Mouse (Mus musculus) hindlimb bud, embryonic 11.5 days (tissue): ENCODE results near the gene Mrnip.
"Not testable (repeated sequence)": the region's sequence is repeated elsewhere in the genome, so short reads cannot be mapped to it uniquely, and the experiment has no call there.

ENCODE experiments used
- DNase-seq: peaks from one replicate; pipeline ENCODE4 v3.0.0-alpha.2; 2012; ENCODE audit warnings: low read depth, low spot score; ENCODE audit errors: extremely low spot score

The Mrnip gene

GRCm38 (mm10) chr11:50174111-50174729, at the start of gene Mrnip:
Mrnip (plus strand) TSS chr11:50174444.
- DNase-seq: not testable (repeated sequence)

- DNase-seq: no peak
Observed at GRCm38 (mm10) chr11:50127781-50128180, 46.5 kb upstream of the Mrnip start.

GRCm38 (mm10) chr11:50130811-50131766, 43.2 kb upstream of the Mrnip start, which contains the start of gene Tbc1d9b:
Tbc1d9b (plus strand) TSS chr11:50131396.
- peak; percentile 49 for DNase-seq

GRCm38 (mm10) chr11:50131801-50132201, 42.4 kb upstream of the Mrnip start:
- DNase-seq: no peak

- no peak for DNase-seq
Observed at GRCm38 (mm10) chr11:50132265-50132664, 42.0 kb upstream of the Mrnip start.

GRCm38 (mm10) chr11:50134136-50134859, 39.9 kb upstream of the Mrnip start:
- no peak for DNase-seq

DNA sequence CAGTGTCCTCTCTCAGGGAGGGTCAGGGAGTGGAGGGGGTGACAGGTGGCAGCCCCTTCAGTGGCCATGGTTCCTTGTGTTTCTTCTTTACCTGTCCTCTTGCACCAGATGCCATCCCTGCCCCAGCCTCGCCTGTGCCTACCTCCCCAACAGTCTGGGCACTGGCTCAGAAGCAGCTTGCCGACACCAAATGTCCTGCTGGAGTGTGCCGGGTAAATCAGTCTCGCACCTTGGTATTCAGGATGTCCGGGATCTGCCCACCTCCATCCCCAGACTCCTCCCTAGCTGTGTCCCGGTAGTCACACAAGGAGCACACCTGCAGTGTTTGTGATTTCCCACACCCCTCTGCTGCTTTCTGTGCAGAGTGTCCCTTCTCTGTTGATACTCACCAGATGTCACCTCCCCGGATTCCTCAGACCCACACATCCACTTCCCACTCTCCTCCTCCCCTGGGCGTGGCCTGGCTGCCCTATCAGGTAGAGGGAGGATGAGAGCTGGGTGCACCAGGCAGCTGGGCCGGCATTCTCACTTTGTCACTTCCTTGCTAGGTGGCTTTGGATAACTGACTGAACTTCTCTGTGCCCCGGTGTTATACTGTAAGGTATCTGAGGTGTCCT, 35.9 kb upstream of the Mrnip start:
- no peak for DNase-seq

GRCm38 (mm10) chr11:50139571-50139970, 34.7 kb upstream of the Mrnip start:
- DNase-seq: no peak

GRCm38 (mm10) chr11:50145529-50145928, 28.7 kb upstream of the Mrnip start:
- no peak for DNase-seq

DNA sequence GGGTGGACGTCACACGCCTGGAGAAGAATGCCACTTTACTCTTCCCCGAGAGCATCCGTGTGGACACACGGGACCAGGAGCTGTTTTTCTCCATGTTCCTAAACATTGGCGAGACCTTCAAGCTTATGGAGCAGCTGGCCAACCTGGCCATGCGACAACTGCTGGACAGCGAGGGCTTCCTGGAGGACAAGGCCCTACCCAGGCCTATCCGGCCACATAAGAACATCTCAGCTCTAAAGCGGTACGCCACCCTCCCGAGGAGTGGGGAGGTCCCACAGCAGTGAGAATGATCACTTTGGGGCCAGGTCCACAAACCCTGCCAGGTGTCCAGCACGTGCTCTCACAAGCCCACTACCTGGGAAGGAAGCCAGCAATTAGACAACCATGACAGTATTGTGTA, 28.1 kb upstream of the Mrnip start:
- no peak for DNase-seq

- DNase-seq: no peak
Observed at GRCm38 (mm10) chr11:50147267-50147957, 26.8 kb upstream of the Mrnip start.

- no peak for DNase-seq
Observed at GRCm38 (mm10) chr11:50147958-50148476, 26.2 kb upstream of the Mrnip start.

- no peak for DNase-seq
Observed at GRCm38 (mm10) chr11:50149200-50149599, 25.0 kb upstream of the Mrnip start.

DNA sequence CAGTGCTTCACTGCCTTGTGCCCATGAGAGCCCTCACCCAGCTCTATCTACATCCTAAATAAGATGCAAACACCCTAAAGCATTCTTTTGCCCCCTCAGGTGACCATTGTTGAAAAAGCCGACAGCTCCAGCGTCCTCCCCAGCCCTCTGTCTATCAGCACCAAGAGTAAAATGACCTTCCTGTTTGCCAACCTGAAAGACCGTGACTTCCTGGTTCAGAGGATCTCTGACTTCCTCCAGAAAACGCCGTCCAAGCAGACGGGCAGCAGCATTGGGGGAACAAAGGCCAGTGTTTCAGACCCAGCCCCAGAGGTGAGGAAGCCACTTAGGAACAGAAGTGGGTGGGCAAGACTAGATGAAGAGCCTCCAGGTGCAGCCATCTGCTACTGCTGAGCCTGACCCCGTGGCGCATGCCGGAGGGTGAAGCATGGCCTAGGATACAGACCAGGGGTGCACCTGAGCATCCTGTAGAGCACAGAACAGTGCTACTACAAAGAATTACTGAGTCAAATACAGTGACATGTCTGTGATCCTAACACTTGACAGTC, 24.6 kb upstream of the Mrnip start:
- DNase-seq: no peak

DNA sequence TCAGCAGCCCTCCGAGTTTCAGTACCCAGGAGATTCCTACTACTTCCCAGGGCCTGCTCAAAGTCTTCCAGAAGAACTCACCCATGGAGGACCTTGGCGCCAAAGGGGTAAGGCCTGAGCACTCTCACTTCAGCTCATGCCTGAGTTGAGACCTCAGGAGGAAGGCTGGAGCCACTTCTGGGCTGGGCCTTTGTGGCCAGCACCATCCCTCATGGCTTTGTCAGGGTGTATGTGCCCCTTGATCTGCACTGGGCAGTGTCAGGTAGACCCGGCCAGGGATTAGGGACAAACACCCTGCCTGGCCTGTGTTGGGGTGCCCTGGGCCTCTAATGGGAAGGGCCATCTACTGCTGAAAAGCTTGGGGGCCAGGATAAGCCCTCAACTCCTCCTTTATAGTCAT, 22.9 kb upstream of the Mrnip start:
- DNase-seq: no peak

DNA sequence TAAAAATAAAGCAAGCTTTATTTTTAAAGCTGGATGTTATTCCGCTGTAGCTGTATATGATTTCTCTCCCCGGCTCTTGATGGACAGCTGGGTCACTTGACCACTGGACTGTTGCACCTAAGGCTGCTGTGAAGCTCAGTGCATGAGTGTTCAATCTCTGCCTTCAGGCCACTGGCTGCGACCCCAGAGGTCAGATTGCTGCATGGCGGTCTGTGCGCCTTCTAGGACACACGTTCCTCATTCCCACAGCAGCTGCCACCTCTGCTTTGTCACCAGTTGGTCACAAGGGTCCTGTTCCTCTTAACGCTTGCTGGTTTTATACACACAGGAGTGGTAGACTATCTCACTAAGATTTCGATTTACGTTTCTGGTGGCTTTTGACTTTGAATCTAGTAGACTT, 20.1 kb upstream of the Mrnip start:
- no peak for DNase-seq

GRCm38 (mm10) chr11:50154777-50155520, 19.3 kb upstream of the Mrnip start:
- no peak for DNase-seq

DNA sequence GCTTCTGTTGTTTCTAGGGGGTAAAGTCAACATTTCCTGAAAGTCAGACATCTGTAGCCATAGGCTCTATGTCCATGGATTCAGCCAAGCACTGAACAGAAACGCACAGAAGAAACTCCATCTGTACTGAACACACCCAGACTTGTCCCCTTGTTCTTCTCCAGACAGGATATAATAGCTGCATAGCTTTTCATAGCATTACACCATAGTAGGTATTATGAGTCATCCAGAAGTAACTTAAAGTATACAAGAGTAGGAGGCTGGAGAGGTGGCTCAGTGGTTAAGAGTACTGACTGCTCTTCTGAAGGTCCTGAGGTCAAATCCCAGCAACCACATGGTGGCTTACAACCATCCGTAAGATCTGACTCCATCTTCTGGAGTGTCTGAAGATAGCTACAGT, 18.5 kb upstream of the Mrnip start:
- no peak for DNase-seq

DNA sequence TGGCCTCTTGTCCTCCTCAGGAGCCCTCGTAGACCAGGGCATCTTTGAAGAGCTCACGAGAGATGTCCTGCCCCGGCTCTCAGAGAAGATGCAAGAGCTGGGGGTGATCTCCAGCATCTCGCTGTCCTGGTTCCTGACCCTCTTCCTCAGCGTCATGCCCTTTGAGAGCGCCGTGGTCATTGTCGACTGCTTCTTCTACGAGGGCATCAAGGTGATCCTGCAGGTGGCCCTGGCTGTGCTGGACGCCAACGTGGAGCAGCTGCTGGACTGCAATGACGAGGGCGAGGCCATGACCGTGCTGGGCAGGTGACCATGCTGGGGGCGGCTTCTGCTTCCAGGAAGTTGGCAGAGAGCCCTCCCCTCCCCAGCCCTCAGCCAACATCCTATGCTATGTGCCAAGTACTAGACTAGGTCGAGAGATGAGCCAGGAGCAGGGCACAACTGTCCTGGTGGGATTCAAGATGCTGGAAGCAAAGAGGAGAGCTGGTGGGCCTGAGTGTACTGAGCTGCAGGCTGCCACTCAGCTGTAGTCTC, 17.5 kb upstream of the Mrnip start:
- DNase-seq: no peak
